Mouse (Mus musculus) inflammation-experienced regulatory T-cells, adult 6 months (primary cell): ENCODE measurements around the gene Epha6. TPM values are rescaled to one million over a fixed set of nuclear protein-coding genes. Genes with fewer than 3 reads are reported as not detected.

Experiments used
- ATAC-seq: one replicate; pipeline ENCODE4 v1.8.0; 2017
- polyA plus RNA-seq, 3 experiments: library from polyadenylated mRNA; unstranded; fragments of 100-300 nt; shearing (Covaris generic); gene quantifications; one replicate each; pipeline ENCODE4 v1.2.1; 2017

The Epha6 gene
- polyA plus RNA-seq, result not detected

DNA sequence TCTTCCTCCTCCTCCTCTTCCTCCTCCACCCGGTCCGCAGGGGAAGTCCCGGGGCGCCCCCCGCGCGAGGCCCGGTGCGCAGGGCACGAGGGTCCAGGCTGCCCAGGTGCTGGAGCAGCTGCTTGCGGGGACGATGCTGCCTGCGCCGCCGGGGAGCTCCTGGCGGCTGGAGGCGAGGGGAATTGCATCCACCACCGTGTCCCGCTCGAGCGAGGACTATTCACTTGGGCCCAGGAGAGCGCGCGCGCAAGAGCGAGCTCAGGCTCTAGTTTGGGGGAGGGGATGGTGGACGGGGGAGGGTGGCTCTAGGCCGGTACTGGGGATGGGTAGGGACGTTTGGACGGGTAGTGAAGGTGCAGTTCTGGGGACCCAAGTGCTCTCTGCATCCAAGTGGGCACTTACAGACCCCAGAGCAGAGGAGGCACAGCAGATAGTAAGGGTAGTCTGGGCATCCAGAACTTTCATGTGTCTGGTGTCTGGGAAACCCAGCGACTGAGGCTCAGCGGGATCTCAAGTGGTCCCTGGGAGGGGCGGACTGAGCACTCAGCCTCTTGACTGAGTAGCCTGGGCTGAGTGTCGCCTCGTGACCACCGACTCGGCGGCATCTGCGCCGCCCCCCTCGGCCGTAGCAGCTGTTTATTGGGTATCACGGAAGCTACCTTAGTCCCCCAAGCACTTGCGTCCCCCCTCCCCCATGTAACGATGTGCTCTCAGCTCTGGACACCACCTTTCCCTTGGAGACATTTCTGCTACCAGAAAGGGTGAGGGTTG lies at the start of gene Epha6:
Epha6 (minus strand) TSS at position 471 of the 771 bp plus-strand sequence.
- no peak for ATAC-seq

DNA sequence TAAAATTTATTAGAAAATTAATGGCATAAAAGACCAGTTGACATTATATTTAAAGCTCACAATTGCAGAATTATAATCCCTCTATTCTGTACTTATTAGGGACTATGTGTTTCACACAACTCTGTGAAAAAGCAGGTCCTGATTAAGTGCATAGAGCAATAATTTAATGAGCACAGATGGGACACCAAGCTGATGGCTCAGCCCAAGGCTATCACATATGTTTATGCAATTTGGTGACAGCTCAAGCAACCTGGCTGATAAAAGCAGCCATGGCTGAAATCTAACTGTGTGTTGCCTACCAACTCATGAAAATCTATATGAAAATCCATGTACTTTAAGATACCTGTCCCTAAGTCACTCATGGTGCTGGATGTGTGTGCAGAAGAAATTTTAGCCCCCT lies 46.4 kb upstream of the Epha6 start:
- no peak for ATAC-seq

DNA sequence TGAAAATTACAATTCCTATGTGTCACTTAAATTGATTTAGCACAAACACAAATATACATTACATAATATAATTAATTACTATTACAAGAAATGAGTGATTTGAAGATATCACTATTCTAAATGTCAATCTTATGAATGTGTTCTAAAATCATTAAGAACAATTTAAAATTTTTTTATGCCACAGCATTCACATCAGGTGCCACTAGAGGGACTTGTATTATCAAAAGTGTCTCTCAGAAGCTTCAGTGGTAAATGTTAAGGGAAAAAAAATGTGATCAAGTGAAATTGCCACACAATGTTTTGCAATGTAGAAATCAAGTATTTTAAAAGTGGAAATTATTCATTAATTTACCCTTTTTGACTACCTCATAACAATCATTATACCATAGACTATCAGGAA lies 22.8 kb upstream of the Epha6 start:
- ATAC-seq, result no peak

DNA sequence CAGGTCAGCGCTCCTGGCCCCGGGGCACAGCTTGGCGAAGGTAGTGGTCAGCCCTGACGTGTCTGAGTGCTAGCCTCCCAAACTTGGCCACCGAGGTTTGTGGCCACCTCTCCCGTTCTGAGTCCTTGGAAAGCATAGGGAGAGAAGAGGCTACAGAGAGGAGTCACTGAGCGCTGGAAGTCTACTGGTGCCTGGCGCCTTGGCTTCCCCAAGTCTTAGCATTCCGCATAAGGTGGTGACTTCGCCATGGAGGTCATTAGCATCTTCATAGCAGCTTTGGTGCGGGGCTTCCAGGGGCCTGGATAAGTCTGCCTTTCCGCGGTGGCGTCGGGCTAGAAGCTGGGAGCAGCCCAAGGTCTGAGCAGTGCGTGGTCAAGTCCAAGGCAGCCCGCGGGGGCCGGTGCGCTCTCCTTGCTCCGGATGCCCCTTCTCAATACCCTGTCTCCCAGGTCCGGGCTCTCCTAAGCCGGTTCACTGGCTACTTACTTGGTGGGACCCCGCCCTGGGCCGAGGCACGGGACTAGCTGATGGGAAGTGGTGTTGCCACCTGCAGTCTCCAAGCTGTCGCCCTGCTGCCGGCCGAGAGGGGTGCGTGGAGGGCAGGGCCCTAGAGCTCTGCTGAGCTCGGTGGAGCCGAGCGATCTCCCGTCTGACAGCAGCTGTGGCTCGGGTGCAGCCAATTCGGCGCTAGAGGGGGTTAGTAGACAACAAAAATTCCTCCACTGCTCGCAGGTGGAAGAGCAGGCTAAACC lies 677 bp upstream of the Epha6 start:
- ATAC-seq, result no peak

GRCm38 (mm10) chr16:60604613-60605012 lies 718 bp downstream of the Epha6 start:
- no peak for ATAC-seq

GRCm38 (mm10) chr16:60585322-60585721 lies 20.0 kb downstream of the Epha6 start:
- ATAC-seq, result no peak

DNA sequence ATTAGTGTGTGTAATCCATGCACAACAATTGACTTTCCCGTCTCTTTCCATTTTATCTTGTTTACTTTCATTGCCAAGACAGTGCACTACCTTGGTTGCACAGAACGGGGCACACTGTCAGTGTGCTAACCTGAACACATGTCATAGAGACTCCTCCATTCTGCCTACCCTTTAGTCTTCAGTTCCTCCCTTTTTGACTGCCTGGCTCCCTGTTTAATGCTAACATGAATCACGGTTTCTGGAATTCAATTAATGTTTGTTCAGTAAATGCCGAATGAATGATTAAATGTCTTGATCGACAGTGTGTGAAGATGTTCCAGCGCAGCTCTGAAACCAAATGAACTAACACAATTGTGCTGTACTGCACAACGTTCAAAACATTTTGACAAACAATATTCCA lies 20.6 kb downstream of the Epha6 start:
- no peak for ATAC-seq

DNA sequence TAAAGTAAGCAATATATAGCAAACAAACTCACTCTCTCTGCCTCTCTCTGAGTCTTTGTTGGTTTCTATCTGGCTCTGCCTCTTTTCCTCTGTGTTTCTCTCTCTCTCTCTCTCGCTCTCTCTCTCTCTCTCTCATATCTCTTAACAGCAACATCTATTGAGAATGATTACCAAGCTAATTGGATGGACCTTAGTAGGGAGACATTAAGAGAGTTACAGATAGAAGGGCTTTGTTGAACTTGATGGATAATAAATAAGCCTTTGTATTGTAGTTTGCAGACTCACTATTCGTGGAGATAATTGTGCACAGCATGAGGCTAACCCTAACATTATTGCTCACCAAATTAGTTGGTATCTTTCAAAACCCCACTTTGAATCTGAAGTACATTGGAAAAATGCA lies 34.8 kb downstream of the Epha6 start:
- ATAC-seq, result no peak

DNA sequence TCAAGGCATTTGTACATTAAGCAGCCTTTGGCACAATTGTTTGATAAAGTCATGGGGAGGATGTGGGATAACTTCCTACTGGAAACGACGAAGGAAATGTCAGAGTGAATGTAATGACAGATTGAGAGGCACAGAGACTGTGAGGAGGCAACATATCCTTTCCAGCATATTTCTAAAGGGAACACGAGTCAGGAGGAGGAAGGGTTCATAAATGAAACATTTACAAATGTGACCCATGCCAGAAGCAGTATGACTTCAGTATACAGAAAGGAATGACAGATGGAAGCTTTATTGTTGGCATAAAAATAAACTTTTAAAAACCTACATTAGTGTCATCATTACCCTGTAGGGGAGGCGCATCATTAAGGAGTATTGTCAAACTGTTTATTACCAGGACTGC lies 60.9 kb downstream of the Epha6 start:
- ATAC-seq, result no peak

- ATAC-seq, result no peak
These were observed 67.1 kb downstream of the Epha6 start for GRCm38 (mm10) chr16:60538233-60538632.

DNA sequence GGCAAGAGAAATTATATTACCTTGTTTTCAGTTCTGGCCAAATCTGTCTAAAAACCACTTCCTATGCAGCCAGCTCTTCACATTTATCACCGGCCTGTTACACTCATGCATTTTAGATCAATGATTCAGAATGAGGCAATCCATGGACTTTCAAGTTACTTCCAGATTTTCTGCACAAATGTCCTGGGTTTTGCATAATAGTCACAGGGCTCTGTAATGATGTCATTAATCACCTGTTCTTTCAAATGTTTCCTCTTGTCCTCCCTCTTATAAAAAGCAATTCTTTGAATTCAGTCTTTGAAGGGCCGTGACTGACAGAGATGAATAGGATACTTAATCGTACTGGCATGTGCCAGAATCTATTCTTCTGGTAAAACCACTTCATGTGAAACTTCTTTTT lies 95.6 kb downstream of the Epha6 start:
- no peak for ATAC-seq

DNA sequence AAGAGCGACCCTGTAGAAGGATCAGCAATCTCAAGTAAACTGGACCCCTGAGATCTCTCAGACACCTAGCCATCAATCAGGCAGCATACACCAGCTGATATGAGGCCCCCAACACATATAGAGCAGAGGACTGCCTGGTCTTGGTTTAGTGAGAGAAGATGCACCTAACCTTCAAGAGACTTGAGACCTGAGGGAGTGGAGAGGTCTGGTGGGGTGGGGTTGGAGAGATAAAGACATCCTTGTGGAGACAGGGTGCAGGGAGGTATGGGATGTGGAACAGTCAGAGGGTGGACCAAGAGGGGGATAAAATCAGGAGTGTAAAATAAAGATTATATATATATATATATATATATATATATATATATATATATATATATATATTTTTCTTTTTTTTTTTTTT lies 105.8 kb downstream of the Epha6 start:
- ATAC-seq, result no peak

DNA sequence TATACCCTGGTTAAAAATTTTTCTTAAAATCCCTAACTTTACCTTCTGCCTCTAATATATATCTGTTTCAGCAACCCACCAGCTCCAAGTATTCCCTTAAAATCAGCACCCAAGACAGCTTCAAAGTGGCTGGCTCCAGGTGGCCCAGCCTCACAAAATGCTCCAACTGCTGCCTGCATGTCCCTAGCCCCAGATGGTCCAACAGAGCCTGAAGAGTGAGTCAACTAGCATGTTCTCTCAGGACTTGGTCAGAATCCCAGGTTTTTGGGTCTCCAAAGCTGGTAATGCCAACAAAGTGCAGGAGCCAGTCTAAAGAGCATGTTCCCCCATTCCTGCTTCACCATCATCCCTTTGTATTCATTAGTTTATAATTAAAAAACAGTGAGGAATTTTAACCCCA lies 129.6 kb downstream of the Epha6 start:
- no peak for ATAC-seq

- no peak for ATAC-seq
These were observed 137.0 kb downstream of the Epha6 start for GRCm38 (mm10) chr16:60468200-60468785.

DNA sequence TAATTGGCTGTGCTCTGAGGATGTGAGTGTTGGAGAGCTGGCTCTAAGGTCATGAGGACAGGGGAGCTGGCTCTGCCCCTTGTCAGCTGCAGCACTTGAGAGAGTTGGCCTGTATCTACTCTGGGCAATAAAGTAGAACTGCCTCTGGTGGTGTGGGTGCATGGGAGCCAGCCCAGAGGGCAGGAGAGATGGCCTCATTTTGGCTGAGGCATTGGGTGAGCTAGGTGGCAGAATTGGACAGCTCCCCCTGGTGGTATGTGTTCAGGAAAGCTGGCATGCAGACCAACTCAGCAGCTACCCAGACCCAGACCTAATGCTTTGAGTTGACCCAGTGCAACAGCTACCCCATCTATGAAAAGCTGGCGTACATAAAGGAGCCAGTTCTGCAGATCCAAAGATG lies 170.0 kb downstream of the Epha6 start:
- no peak for ATAC-seq

DNA sequence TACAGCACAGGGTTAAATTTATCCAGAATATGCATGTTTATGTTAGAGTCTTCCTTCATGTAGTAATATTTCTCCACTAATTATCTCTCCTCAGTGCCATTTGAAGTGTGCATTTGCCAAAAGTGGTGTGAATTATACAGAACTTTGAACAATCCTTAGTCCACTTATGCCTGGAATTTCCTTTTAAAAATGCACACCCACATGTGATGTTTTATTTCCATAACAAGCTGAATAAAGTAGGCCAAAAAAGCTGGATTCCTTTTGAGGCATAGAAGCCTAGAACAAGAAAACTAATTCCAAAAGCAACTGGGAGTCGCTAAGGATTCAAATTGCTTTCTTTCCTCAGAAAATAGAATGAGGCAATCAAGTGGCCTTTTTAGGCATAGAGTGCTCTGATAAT lies 171.1 kb downstream of the Epha6 start:
- ATAC-seq, result no peak

- ATAC-seq, result no peak
These were observed 210.0 kb downstream of the Epha6 start for GRCm38 (mm10) chr16:60395306-60395705.

DNA sequence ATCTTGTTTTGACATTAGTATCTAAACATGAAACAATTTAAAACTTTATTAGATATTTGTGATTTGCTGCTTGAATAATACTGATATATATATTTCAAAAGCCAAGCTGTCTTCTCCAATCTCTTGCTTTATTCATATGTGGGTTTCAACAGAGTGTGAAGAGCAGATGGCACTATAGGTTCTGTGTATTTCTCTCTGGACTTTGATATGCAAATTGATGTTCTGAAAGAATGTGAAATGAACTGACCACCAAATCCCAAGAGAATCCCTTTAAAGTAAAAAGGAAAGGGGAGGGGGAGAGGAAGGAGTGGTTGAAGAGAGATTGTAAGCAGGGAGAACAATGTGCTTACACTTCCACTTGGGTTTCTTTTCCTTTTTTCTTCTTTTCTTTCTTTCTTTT lies 212.4 kb downstream of the Epha6 start:
- ATAC-seq, result no peak

DNA sequence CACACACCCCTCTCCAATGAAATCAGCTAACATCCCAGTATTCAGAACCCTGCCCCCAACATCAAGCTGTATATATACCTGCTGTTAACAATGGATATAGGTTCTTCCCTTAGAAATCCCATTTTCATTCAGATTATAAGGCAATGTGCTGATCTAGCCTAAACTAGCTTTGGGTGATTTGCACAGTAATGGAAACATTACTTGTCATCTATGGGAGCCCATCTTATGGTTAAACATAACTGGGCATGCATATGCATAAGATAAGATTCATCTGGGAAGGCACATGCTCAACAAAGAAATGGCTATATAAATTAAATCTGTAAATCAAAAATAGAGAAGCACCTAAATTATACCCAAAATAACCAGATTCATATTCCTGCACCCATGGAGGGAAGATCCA lies 230.2 kb downstream of the Epha6 start:
- ATAC-seq, result no peak

DNA sequence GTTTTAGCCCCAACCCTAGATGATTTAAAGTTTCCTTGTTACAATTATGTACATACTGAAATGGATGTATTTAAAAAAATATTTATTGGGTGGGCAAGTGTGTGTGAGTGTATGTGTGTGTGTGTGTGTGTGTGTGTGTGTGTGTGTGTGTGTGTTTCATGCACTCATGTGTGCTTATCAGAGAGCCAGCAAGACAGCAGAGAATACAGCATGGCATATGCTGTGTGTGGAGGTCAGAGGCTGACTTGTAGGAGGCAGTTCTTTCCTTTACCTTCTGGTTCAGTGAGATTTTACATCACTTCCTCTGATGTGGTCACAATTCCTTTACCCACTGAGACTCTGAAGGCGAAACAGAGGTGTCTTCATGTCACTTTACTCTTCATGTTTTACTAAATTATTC lies 321.4 kb downstream of the Epha6 start:
- ATAC-seq, result no peak

GRCm38 (mm10) chr16:60274109-60274508 lies 331.2 kb downstream of the Epha6 start:
- no peak for ATAC-seq

DNA sequence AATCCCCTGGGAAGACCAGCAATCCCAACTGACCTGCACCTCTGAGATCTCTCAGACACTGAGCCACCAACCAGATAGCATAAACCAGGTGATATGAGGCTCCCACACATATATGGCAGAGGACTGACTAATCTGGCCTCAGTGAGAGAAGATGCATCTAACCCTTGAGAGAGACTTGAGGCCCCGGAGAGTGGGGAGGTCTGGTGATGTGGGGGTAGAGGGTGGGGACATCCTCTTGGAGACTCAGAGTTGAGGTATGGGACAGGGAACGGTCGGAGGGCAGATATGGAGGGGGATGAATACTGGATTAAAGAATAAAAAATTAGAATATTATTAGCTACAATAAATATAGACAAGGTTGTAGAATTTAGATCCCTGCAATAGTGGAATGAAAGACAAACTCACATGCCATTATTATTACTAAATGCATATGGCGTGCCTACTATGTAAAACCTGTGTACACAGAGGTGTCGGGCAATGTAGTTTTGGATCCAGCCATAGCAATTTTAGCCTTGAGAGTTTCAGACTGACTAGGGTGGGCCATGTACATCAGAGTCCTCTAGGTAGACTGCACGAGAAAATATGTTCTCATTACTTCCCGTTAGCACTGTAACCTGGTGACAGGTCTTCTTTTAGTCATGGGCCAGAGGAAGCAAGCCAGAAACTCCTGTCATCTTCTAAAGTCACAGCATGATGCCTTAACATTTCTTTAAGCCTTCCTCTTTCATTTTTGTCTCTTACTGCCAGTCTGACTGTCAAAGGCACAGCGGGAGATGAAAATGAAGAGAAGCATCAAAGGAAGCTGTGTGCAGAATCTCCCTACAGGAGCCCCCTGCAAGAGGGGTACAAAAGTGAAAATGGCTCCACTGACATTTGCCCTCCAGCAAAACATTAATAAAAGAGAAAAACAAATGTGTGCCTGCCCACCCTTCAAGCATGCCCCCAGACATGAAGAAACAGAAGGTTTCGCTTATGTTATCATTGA lies 338.7 kb downstream of the Epha6 start:
- no peak for ATAC-seq
